Mouse (Mus musculus) forebrain, embryonic 11.5 days (tissue): Measurements from ENCODE around the gene Syne2. TPM values are rescaled to one million over a fixed set of nuclear protein-coding genes. Genes with fewer than 3 reads are reported as not detected.

Experiments
- ATAC-seq: fragments of 200-750 bp; cut with Nextera tagmentation; replicated peaks from 2 replicates; pipeline ENCODE4 v1.8.0; 2017; ENCODE audit warnings: moderate TSS enrichment; ENCODE audit not compliant: low FRiP score
- DNase-seq: peaks from one replicate; pipeline ENCODE4 v3.0.0-alpha.2; 2017; ENCODE audit warnings: low spot score
- H3K27ac ChIP-seq: fragments of 300-500 bp; sonication (generic); 2 replicates; pipeline ENCODE4 v1.5.1; 2014; ENCODE audit warnings: low read depth, low read length
- H3K27me3 ChIP-seq: fragments of 300-500 bp; sonication (generic); 2 replicates; pipeline ENCODE4 v1.6.1; 2014; ENCODE audit warnings: mild to moderate bottlenecking, low read length, mixed read lengths; ENCODE audit not compliant: control insufficient read depth, insufficient read depth
- H3K36me3 ChIP-seq: fragments of 300-500 bp; sonication (generic); 2 replicates; pipeline ENCODE4 v1.6.1; 2014; ENCODE audit warnings: mild to moderate bottlenecking, low read length, moderate library complexity, mixed read lengths; ENCODE audit not compliant: control insufficient read depth, insufficient read depth
- H3K4me1 ChIP-seq: fragments of 300-500 bp; sonication (generic); replicated peaks from 2 replicates; pipeline ENCODE4 v1.6.1; 2014; ENCODE audit warnings: low read length, mixed read lengths; ENCODE audit not compliant: control insufficient read depth, insufficient read depth
- H3K4me2 ChIP-seq: fragments of 300-500 bp; sonication (generic); 2 replicates; pipeline ENCODE4 v1.6.1; 2014; ENCODE audit warnings: low read depth, mild to moderate bottlenecking, low read length, moderate library complexity, mixed read lengths; ENCODE audit not compliant: severe bottlenecking
- H3K4me3 ChIP-seq: fragments of 300-500 bp; sonication (generic); 2 replicates; pipeline ENCODE4 v1.5.1; 2014; ENCODE audit warnings: low read depth, low read length
- H3K9ac ChIP-seq: fragments of 300-500 bp; sonication (generic); 2 replicates; pipeline ENCODE4 v1.6.1; 2014; ENCODE audit warnings: low read length
- H3K9me3 ChIP-seq: fragments of 300-500 bp; sonication (generic); 2 replicates; pipeline ENCODE4 v1.6.1; 2016; ENCODE audit warnings: low read length, mixed read lengths; ENCODE audit not compliant: control insufficient read depth
- WGBS: fragments of 180-500 bp; shearing (Covaris S2); extraction: QIAGEN DNeasy Blood & Tissue Kit; methylation state at CpG from one replicate; pipeline ENCODE4 v1.1.7; 2014; 5-methylcytosine and 5-hydroxymethylcytosine counted together
- polyA plus RNA-seq: library from polyadenylated mRNA; unstranded; fragments of >200 nt; fragmentation: Nextera tagmentation; extraction: Ambion mirVana; gene quantifications from 2 replicates; pipeline ENCODE4 v1.2.1, GENCODE M21; 2014

Gene Syne2
- polyA plus RNA-seq, 1 experiment from 2014 or later = 127 TPM

GRCm38 (mm10) chr12:76111046-76111445, 293.1 kb downstream of the Syne2 start:
- Histone ChIP-seq H3K27ac (no peak overlapping the region), H3K4me3 (no peak overlapping the region), H3K9ac (no peak overlapping the region), H3K27me3 (no peaks in the 10 kb centered on the region), H3K4me1 (no peaks in the 10 kb centered on the region), H3K9me3 (no peaks in the 10 kb centered on the region), H3K36me3 (peaks cover 4% of the 10 kb centered on the region; the same call in 1 of the 2 replicates), H3K4me2 (no peak overlapping the region)
- DNase-seq (no peak), ATAC-seq (no peak)
- WGBS = 81% methylated on average over 3 of the region's 3 CpGs

- H3K9me3 ChIP-seq = no peaks in the 10 kb centered on the region
- 82% methylated on average over 4 of the region's 4 CpGs for WGBS
- no peak overlapping the region for H3K4me3 ChIP-seq
- no peak overlapping the region for H3K4me2 ChIP-seq
- H3K4me1 ChIP-seq = no peaks in the 10 kb centered on the region
- H3K27me3 ChIP-seq = no peaks in the 10 kb centered on the region
- no peak overlapping the region for H3K9ac ChIP-seq
- H3K27ac ChIP-seq = no peak overlapping the region
- no peak for DNase-seq
- ATAC-seq = no peak
- H3K36me3 ChIP-seq = no peaks in the 10 kb centered on the region
Observed at GRCm38 (mm10) chr12:76116577-76116976, 298.6 kb downstream of the Syne2 start.

GRCm38 (mm10) chr12:76117632-76118153, 299.8 kb downstream of the Syne2 start:
- ATAC-seq (no peak), DNase-seq (no peak)
- no peaks in the 10 kb centered on the region for H3K9me3 ChIP-seq
- 75% methylated on average over 4 of the region's 4 CpGs for WGBS
- no peak overlapping the region for H3K27ac ChIP-seq
- H3K4me3 ChIP-seq = no peak overlapping the region
- H3K27me3 ChIP-seq = no peaks in the 10 kb centered on the region
- no peaks in the 10 kb centered on the region for H3K4me1 ChIP-seq
- H3K4me2 ChIP-seq = no peak overlapping the region
- H3K36me3 ChIP-seq = no peaks in the 10 kb centered on the region
- H3K9ac ChIP-seq = no peak overlapping the region

- Histone ChIP-seq H3K36me3 (no peaks in the 10 kb centered on the region), H3K9me3 (no peaks in the 10 kb centered on the region), H3K4me1 (no peaks in the 10 kb centered on the region), H3K27ac (no peak overlapping the region), H3K4me2 (no peak overlapping the region), H3K27me3 (no peaks in the 10 kb centered on the region), H3K9ac (no peak overlapping the region), H3K4me3 (no peak overlapping the region)
- DNase-seq (no peak), ATAC-seq (no peak)
- WGBS = 87% methylated on average over 6 of the region's 6 CpGs
Observed at GRCm38 (mm10) chr12:76123223-76123622, 305.3 kb downstream of the Syne2 start.

- Histone ChIP-seq H3K9me3 (no peaks in the 10 kb centered on the region), H3K9ac (no peak overlapping the region), H3K4me2 (no peak overlapping the region), H3K4me1 (no peaks in the 10 kb centered on the region), H3K27me3 (no peaks in the 10 kb centered on the region), H3K36me3 (no peaks in the 10 kb centered on the region), H3K27ac (no peak overlapping the region), H3K4me3 (no peak overlapping the region)
- 80% methylated on average over 3 of the region's 3 CpGs for WGBS
- DNase-seq = no peak
- ATAC-seq = no peak
Observed at GRCm38 (mm10) chr12:76128306-76128705, 310.4 kb downstream of the Syne2 start.

- no peak for ATAC-seq
- Histone ChIP-seq H3K9ac (no peak overlapping the region), H3K9me3 (no peaks in the 10 kb centered on the region), H3K4me3 (no peak overlapping the region), H3K27me3 (no peaks in the 10 kb centered on the region), H3K4me1 (no peaks in the 10 kb centered on the region), H3K27ac (no peak overlapping the region), H3K4me2 (no peak overlapping the region), H3K36me3 (no peaks in the 10 kb centered on the region)
- no peak for DNase-seq
- 92% methylated on average over 10 of the region's 10 CpGs for WGBS
Observed at GRCm38 (mm10) chr12:76128831-76129230, 310.9 kb downstream of the Syne2 start.

- ATAC-seq (no peak), DNase-seq (peak; percentile 71)
- H3K9ac ChIP-seq = no peak overlapping the region
- no peaks in the 10 kb centered on the region for H3K9me3 ChIP-seq
- WGBS = 19% methylated on average over 4 of the region's 4 CpGs
- H3K27ac ChIP-seq = no peak overlapping the region
- H3K4me3 ChIP-seq = no peak overlapping the region
- no peaks in the 10 kb centered on the region for H3K4me1 ChIP-seq
- H3K27me3 ChIP-seq = no peaks in the 10 kb centered on the region
- no peak overlapping the region for H3K4me2 ChIP-seq
- no peaks in the 10 kb centered on the region for H3K36me3 ChIP-seq
Observed at GRCm38 (mm10) chr12:76130281-76130680, 312.3 kb downstream of the Syne2 start.

GRCm38 (mm10) chr12:76130891-76131290, 313.0 kb downstream of the Syne2 start:
- Histone ChIP-seq H3K27ac (no peak overlapping the region), H3K36me3 (no peaks in the 10 kb centered on the region), H3K4me2 (no peak overlapping the region), H3K9me3 (no peaks in the 10 kb centered on the region), H3K4me1 (no peaks in the 10 kb centered on the region), H3K27me3 (no peaks in the 10 kb centered on the region), H3K9ac (no peak overlapping the region), H3K4me3 (no peak overlapping the region)
- ATAC-seq (no peak), DNase-seq (no peak)
- WGBS = 90% methylated on average over 6 of the region's 6 CpGs

GRCm38 (mm10) chr12:76132591-76132990, 314.7 kb downstream of the Syne2 start:
- DNase-seq = no peak
- Histone ChIP-seq H3K36me3 (no peaks in the 10 kb centered on the region), H3K27me3 (no peaks in the 10 kb centered on the region), H3K4me1 (no peaks in the 10 kb centered on the region), H3K4me2 (no peak overlapping the region), H3K4me3 (no peak overlapping the region), H3K9me3 (no peaks in the 10 kb centered on the region), H3K27ac (no peak overlapping the region), H3K9ac (no peak overlapping the region)
- WGBS = 79% methylated on average over 4 of the region's 4 CpGs
- ATAC-seq = no peak
